Mouse (Mus musculus) small intestine, adult 2 months (tissue): Measurements from ENCODE around the gene Rtn4ip1. TPM values are rescaled to one million over a fixed set of nuclear protein-coding genes. Genes with fewer than 3 reads are reported as not detected.
"Not testable (repeated sequence)": the region's sequence is repeated elsewhere in the genome, so short reads cannot be mapped to it uniquely, and the experiment has no call there.

ENCODE experiments used
- H3K27ac ChIP-seq: fragments of 200-500 bp; 2 replicates; pipeline ENCODE4 v1.5.1; 2012; ENCODE audit warnings: low read depth, low read length, control low read depth, inconsistent platforms; ENCODE audit not compliant: insufficient read depth
- H3K27me3 ChIP-seq: fragments of 200-500 bp; 2 replicates; pipeline ENCODE4 v1.6.1; 2012; ENCODE audit warnings: mild to moderate bottlenecking, moderate library complexity, low read length, inconsistent platforms; ENCODE audit not compliant: control insufficient read depth, insufficient read depth
- H3K36me3 ChIP-seq: fragments of 200-500 bp; 2 replicates; pipeline ENCODE4 v1.6.1; 2012; ENCODE audit warnings: mild to moderate bottlenecking, low read length, control low read depth, inconsistent platforms; ENCODE audit not compliant: control insufficient read depth, insufficient read depth
- H3K4me1 ChIP-seq: fragments of 200-500 bp; 2 replicates; pipeline ENCODE4 v1.6.1; 2012; ENCODE audit warnings: low read length, inconsistent platforms, mixed read lengths; ENCODE audit not compliant: control insufficient read depth, insufficient read depth, insufficient read length
- H3K4me3 ChIP-seq: fragments of 200-500 bp; 2 replicates; pipeline ENCODE4 v1.5.1; 2012; ENCODE audit warnings: low read depth, mild to moderate bottlenecking, control low read depth, inconsistent platforms, low read length, moderate library complexity
- CTCF ChIP-seq: fragments of 200-500 bp; IDR thresholded peaks from 2 replicates; pipeline ENCODE4 v1.5.1; 2012; ENCODE audit warnings: low read depth, mild to moderate bottlenecking, control low read depth, inconsistent platforms, low read length, moderate library complexity, mixed read lengths; ENCODE audit not compliant: insufficient replicate concordance, insufficient read length; ENCODE audit errors: extremely low read depth
- POLR2A ChIP-seq: fragments of 200-500 bp; IDR thresholded peaks from 2 replicates; pipeline ENCODE4 v1.6.1; 2012; ENCODE audit warnings: low read depth, mild to moderate bottlenecking, control low read depth, inconsistent platforms, low read length, moderate library complexity
- WGBS: fragments of 180-500 bp; shearing (Covaris S2); methylation state at CpG from one replicate; pipeline ENCODE4 v1.1.7; 2018; 5-methylcytosine and 5-hydroxymethylcytosine counted together
- polyA plus RNA-seq: library from polyadenylated mRNA; depleted of rRNA; stranded (reverse); fragments of >200 nt; gene quantifications from 2 replicates; pipeline ENCODE4 v1.2.3, GENCODE M21; 2012

Gene Rtn4ip1
- polyA plus RNA-seq, 1 experiment = 5.1 TPM

DNA sequence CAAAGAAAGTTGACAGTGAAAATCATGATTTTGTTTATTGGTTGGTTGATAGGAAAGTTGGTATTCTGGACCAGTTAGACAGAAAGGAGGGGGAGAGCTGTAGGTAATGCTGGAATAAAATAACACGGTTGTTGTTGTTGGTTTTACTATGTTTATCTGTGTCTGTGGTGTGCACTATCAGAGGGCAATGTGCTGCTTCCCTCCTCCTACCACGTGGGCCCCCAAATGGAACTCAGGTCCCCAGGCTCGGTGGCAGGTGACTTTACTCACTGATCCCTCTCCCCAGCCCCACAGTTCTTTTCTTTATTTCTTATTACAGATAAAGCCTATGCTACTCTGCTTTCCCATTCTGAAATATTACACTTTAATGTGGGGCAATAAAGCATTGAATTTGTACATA, 10.6 kb downstream of the Rtn4ip1 start:
- H3K4me1 ChIP-seq = no peaks in the 10 kb centered on the region
- H3K4me3 ChIP-seq = no peak overlapping the region
- TF ChIP-seq POLR2A = no peak
- TF ChIP-seq CTCF = no peak
- no peak overlapping the region for H3K27ac ChIP-seq
- peaks cover 11% of the 10 kb centered on the region for H3K36me3 ChIP-seq
- H3K27me3 ChIP-seq = no peaks in the 10 kb centered on the region
- 86% methylated on average over 3 of the region's 3 CpGs for WGBS

DNA sequence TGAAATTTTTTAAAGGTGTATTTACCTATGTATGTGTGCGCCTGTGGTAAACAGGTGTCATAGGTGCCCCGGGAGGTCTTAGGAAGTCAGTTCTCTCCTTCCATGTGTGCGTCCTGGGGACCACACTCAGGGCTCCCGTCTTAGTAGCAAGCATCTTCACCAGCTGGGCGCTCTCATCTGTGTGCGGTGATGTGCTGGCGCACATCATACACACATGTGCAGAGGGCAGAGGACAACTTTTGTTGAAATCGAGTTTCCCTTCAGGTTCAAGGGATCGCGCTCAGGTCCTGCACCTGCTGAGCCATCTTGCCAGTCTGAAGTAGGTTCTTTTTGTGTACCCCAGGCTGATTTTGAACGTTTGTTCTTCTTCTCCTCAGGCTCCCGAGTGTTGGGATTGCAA, 14.6 kb downstream of the Rtn4ip1 start:
- Histone ChIP-seq H3K4me1 (no peaks in the 10 kb centered on the region), H3K4me3 (no peak overlapping the region), H3K27ac (no peak overlapping the region), H3K36me3 (peaks cover 10% of the 10 kb centered on the region), H3K27me3 (no peaks in the 10 kb centered on the region)
- WGBS = 86% methylated on average over 12 of the region's 12 CpGs
- TF ChIP-seq POLR2A = no peak
- TF ChIP-seq CTCF = no peak

DNA sequence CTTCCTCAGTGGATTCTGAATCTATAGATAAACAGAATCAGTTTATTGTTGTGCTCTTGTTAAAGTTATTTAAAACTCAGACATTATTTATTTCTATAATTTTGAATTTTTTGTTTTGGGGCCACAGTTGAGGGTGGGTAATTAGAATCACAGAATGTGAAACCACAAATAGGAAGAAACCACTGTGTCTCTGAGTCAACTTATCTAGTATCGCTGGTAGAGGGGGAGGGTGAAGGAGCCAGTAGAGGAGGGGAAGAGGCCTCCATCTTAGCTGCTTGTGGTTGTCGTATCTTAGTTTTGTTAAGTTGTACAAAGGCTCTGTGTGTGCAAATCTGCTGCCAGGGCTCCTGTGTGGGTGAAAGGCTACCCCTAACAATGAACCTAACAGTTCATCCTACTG, 15.1 kb downstream of the Rtn4ip1 start:
- H3K4me3 ChIP-seq = no peak overlapping the region
- no peak for TF ChIP-seq CTCF
- no peak for TF ChIP-seq POLR2A
- no peaks in the 10 kb centered on the region for H3K27me3 ChIP-seq
- no peak overlapping the region for H3K27ac ChIP-seq
- no peaks in the 10 kb centered on the region for H3K4me1 ChIP-seq
- 77% methylated on average over 2 of the region's 2 CpGs for WGBS
- peaks cover 9% of the 10 kb centered on the region for H3K36me3 ChIP-seq

DNA sequence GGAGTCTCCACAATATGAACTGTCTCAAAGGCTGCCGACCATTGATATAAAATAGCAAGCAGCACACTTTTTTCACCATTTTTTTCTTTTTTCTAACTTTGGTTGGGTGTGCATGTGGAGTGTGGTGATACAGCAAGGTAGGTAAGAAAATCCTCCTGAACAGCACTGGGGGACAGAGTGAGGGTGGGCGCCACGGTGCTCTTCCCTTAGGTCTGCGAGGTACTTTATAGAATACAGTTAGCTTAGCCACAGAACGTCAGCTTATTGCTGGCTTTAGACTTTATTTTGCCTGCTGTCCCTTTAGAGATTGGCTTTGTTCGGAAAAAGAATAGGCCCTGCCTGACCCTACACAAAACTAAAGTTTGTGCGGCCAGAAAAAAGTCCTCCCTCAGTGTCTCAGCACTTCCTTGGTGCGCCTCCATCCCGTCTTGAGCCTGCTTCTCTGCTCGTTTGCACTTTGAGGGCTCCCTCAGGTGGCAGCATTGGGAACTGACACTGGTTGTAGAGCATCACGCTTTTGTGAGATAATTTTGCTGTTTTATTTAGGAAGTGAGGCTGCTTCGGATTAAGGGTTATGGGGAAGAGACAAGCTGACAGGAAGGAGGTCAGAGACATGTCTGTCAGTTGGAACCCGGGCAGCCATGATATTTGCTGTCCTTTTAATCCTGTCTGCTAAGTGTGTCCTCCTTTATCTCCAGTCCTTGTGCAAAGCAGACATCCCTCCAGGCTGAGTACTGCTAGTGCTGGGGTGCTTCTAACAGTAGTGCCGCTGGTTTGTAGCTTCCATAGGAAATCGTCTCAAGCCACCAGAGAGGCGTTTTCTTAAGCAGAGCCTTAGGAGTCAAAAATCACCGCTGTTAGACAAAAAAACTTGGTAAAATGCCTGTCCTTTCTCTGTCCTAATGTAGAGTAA, 17.3 kb downstream of the Rtn4ip1 start:
- Histone ChIP-seq H3K27me3 (no peaks in the 10 kb centered on the region), H3K27ac (no peak overlapping the region), H3K36me3 (peaks cover 15% of the 10 kb centered on the region), H3K4me1 (no peaks in the 10 kb centered on the region), H3K4me3 (no peak overlapping the region)
- 49% methylated on average over 17 of the region's 17 CpGs for WGBS
- TF ChIP-seq POLR2A (no peak), CTCF (peak; percentile 89)

DNA sequence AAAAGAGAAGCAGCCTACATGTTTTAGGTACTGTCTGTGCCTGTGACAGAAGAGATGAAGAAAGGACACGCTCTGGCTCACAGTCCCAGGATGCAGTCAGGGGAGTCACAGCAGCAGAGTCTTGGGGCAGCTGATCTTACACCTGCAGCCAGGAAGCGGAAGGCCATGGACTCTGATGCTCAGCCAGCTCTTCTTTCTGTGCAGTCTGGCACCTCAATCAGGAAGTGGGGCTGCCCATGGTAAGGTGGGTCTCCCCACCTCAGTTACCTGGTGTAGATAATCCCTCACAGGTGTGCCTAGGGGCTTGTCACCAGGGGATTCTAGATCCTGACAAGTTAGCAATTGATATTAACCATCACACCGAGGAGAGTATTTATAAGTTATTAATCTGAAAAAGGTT, 21.5 kb downstream of the Rtn4ip1 start:
- H3K4me3 ChIP-seq = no peak overlapping the region
- peaks cover 11% of the 10 kb centered on the region for H3K36me3 ChIP-seq
- H3K27me3 ChIP-seq = no peaks in the 10 kb centered on the region
- WGBS = 95% methylated on average over 3 of the region's 3 CpGs
- no peak overlapping the region for H3K27ac ChIP-seq
- no peaks in the 10 kb centered on the region for H3K4me1 ChIP-seq
- TF ChIP-seq CTCF (no peak), POLR2A (no peak)

DNA sequence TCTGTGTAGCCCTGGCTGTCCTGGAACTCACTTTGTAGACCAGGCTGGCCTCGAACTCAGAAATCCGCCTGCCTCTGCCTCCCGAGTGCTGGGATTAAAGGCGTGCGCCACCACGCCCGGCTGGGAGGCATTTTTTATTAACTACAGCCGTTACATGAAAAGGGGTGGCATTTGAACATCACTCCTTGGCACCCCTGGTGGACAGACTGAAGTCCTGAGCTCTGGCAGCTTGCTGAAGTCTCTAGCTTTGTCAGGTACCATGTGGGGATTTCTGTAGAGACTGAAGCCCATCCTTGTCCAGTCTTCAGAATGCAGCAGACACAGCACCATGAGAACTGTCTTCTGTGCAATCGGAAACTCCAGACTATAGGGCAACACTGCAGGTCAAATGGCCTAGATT, 24.2 kb downstream of the Rtn4ip1 start:
- H3K36me3 ChIP-seq = peaks cover 25% of the 10 kb centered on the region
- WGBS = 88% methylated on average over 9 of the region's 9 CpGs
- H3K27me3 ChIP-seq, H3K27ac ChIP-seq, H3K4me1 ChIP-seq, H3K4me3 ChIP-seq: not testable (repeated sequence)

DNA sequence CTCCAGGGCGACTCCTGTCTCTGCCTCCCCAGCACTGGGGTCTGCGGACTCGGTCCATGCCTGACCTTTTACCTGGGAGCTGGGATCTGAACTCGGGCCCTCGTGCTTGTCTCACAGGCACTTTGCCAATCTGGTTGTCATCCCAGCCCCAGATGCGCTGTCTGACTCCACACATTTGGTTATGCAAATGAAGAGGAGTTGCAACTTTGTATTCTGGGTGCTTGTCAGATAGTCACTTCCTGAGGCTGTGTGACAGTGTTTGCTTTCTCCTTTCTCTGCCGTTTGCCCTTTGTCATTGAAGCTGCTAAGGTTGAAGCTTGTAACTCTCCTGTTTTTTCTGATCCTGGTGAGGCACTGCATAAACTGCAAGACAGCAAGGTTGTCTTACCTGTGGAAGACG, 26.1 kb downstream of the Rtn4ip1 start:
- H3K27ac ChIP-seq = no peak overlapping the region
- H3K36me3 ChIP-seq = peaks cover 27% of the 10 kb centered on the region
- WGBS = 82% methylated on average over 8 of the region's 8 CpGs
- no peak overlapping the region for H3K4me3 ChIP-seq
- TF ChIP-seq CTCF (no peak), POLR2A (no peak)
- no peaks in the 10 kb centered on the region for H3K27me3 ChIP-seq
- no peaks in the 10 kb centered on the region for H3K4me1 ChIP-seq

DNA sequence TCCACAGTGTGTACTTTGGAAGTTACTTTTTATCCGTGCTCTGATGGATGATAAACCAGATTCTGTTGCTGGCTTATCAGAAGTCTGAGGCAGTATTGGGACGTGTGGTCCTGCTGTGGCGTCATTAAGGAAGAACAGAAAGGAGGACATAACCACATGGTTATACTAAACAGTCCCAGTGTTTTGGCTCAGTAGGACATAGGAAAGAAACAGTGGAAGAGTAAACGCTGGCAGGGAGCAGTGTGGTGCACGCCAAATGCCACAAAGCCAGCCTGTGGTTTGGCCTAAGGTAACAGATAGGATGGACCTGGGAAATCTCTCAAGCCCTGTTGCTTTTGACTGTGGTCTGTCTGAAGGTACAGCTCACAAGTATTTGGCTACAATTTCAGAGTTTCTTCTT, 27.0 kb downstream of the Rtn4ip1 start:
- H3K4me1 ChIP-seq = no peaks in the 10 kb centered on the region
- peaks cover 26% of the 10 kb centered on the region for H3K36me3 ChIP-seq
- WGBS = 67% methylated on average over 5 of the region's 5 CpGs
- no peak for TF ChIP-seq CTCF
- TF ChIP-seq POLR2A = no peak
- no peaks in the 10 kb centered on the region for H3K27me3 ChIP-seq
- H3K27ac ChIP-seq = no peak overlapping the region
- no peak overlapping the region for H3K4me3 ChIP-seq
